Mouse (Mus musculus) c-Kit-positive CD71-negative TER-119-negative erythroid progenitor cells, embryonic 14.5 days (primary cell): ENCODE data around the gene Mpped1.

Experiments used
- DNase-seq: peaks from one replicate; pipeline ENCODE4 v3.0.0-alpha.2; 2013; ENCODE audit warnings: low read depth

The Mpped1 gene

DNA sequence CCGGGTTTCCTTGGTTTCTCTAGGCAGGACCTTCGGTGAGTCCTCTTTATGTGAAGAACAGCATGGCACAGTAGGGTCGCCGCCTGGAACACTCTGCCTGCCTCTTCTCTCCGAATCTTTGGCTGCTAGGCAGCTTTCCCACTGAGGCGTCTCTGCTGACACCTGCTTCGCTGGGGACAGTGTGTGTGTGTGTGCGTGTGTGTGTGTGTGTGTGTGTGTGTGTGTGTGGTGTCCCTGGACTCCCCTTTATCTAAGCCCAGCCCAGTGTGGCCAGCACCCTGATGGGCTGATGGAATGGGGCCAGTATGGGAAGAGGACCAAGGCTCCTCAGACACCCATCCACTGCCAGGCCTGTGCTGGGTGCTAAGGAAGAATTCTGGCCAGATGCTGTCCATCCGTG, 9.8 kb downstream of the Mpped1 start:
- no peak for DNase-seq

DNA sequence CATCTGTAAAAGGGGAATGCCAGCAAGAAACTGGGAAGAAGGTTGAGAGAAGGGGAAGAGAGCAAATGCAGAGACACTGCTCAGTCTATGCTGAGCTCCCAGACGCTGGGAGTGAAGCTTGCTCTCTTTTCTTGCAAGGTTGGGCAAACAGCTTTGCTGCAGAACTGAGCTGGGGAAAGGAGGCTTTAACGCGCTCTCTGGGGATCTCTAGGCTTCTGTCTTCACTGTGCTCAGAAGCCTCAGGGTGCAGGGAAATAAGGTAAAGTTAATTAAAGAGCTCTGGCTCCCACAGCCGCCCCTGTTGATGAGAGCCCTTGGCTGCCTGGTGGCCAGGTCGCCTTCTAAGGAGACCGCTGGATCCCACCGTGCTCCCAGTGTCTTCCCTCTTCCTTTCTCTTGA, 17.7 kb downstream of the Mpped1 start:
- no peak for DNase-seq

DNA sequence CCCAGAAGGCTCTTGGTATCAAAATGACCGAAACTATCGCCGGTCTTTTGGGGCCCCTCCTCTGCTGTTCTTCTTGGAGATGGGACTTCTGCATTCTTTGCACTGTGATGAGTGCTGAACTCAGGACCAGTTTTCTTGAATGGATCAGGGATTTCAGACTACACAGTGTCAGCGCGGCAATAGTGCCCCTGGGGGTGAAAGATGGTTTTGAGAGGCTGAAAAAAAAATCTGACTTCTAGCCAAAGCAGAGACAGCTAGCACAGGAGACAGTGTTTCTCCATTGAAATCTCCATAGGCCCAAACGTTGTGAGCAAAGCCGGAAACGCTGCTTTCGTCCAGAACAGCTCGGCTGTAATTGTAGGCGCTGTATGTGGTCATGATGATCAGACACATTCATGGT, 19.7 kb downstream of the Mpped1 start:
- DNase-seq: no peak

DNA sequence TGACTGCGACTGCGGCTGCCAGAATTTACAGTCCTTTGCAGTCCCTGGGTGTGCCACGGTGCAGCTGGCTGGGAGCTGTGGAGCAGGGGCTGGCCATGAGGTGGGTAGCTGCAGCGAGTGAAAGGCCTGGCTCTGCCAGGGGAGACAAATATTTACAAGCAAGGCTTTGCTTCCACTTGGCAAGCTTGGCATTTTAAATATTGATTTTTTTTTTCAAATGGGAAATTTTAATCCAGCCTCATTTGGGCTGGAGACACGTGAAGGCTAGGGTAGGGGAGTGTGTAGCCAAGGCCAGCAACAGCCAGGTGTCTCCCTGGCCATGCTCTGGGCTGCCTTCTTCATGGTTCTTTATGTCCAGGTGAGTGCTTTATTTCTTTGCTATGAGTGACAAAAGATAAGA, 21.7 kb downstream of the Mpped1 start:
- DNase-seq: no peak

DNA sequence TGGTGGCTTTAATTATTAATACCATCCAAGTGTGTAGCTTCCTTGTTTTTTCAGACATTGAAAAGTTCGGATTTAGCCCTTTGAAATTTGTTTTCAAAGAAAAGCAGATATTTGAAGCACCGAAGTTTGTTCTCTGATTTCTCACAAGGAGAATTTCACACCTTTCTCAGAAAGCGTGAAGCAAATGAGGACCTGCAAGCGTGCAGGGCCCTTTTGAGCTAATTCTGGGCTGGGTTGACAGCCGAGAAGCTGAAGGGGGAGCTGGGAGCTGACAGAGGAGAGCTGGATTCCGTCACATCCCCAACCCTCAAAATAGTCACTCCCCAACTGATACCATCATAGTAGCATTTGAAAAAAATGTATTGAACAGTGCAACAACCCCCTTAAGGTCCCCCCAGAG, 34.8 kb downstream of the Mpped1 start:
- DNase-seq: no peak

DNA sequence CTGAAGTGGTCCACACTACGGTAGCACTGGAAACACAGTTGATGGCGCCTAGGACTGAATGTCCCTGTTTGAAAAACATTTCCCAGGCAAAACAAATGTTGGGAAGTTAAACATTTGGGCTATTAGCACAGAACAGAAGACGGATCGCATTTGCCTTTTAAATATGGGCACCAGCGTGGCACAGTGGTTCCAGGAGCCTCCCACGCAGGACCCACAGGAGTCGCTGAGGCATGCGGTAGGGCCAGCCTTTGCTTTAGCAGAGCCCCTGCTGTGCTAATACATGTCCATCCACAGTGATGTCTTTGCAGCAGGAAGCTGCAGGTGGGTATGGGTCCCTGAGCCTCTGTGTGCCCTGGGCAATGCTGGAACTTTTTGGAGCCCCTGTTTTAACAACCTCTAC, 48.7 kb downstream of the Mpped1 start:
- DNase-seq: no peak

DNA sequence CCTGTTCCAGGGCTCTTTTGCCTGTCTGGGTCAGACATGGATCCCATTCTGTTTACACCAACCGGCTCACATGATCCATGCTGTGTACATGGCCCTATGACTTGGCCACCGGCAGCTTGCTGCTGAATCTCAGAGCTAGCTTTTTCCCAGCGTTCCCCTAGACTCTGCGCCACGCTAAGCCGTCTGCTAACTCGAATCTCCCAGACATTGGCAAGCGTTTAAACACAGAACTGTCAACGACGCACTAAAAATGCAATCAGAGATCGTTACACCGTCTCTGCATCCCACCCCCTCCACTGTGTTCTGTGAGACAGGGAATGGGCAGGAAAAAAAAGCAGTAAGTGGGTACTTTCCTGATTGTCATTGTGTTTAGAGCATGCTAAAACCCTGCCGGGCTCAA, 50.0 kb downstream of the Mpped1 start:
- DNase-seq: no peak

DNA sequence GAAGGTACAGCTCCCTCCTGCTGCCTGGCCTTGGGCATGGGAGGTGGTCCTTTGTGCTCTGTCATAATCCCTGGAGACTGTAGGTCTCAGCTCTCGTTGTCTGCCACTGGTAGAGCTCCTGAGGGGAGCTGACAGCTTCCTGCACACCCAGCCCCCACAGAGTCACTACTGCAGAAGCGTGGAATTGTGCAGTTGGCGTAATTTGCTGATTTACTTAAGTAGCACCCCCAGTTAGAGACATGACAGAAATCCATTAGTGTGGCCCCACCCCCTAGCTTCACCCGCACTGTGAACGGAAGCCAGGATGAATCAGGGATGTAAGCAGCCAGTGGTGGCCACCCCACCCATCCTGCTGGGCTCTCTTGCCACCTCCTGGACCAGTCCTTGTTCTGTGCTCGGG, 53.0 kb downstream of the Mpped1 start:
- no peak for DNase-seq

DNA sequence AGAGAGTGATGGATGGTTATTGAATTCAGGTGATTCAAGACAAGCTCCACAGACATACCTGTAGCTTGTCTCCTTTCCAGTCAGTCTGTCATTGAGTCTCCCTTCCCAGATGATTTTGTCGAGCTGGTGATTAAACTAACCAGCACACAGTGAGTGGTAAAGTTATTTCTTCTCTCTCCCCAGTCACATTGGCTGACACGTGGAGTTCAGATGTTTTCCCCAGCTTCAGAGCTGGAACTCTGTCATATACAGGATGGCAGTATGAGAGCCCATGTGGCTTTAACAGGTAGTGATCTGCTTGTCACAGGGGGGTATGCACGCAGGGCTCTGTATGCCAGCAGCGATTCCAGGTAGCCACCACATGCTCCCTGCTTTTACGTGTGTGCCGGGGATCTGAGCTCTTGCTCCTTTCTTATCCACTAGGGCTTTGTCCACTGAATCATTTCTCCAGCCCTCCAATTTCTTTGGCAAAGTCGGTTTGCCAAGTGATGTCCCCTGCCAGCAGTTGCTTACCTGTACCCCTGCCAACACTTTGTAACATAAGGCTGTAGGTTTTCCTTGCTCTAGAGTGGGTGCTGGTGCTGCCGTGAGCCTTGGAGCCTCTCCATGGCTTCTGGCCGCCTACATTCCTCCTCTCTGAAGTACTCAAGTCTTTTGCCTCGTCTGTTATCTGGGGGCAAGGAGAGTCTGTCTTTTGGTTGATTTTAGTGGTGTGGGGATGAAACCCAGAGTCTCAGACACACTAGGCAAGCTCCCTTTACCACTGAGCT, 61.9 kb downstream of the Mpped1 start:
- no peak for DNase-seq

DNA sequence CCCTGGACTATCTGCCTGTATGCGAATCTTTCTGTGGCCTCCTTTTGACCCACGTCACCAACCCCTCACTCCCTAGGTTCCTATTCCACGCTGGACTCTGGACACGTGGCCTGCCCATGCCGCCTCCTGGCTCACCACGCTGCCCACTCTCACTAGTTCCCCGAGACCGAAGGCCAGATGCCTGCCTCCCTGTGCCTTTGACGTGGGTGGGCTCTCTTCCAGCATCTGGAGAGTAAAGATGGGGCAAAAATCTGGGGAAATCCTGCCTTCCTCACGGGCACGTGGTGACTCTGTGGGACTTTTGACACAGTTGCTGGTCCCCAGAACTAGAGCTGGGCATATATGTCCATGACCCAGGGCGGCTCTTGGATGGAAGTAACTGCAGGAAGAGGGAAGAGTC, 63.2 kb downstream of the Mpped1 start:
- no peak for DNase-seq

DNA sequence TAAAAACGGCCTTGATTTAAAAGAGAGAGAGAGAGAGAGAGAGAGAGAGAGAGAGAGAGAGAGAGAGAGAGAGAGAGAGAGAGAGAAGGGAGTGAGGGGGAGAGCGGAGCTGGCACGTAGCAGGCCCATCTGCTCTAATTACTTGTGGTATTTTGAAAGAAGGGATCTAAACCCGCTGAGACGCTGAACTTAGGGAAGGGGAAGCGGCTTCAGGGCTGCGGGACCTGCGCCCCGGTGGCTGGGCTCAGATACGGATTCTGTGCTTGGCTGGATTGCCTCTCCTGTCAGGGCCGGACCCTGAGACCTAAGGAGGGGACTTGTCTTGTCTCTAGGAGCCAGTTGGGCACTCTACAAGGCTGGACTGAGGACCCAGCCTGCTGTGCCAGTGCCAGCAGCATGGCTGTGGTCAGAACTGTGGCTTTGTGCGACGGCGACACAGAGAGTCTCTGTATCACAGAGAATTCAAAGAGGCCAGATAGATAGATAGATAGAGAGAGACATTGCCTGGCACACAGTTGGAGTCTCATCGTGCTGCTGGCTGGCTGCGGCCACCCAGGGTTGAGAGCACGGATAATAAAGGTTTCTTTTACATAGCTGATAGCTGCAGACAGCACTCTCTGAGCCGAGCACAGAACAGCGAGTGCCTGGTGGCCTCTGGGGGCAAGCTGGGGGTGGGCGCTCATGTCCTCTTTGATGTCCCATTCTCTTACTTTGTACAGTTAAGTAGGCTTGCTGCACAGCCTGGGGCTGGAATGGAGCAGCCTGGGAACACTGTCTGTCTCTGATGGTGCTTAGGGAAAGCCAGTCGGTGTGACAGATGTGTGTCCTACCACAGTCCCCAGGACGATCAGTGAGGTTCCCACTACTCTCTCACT, 63.9 kb downstream of the Mpped1 start:
- DNase-seq: no peak

DNA sequence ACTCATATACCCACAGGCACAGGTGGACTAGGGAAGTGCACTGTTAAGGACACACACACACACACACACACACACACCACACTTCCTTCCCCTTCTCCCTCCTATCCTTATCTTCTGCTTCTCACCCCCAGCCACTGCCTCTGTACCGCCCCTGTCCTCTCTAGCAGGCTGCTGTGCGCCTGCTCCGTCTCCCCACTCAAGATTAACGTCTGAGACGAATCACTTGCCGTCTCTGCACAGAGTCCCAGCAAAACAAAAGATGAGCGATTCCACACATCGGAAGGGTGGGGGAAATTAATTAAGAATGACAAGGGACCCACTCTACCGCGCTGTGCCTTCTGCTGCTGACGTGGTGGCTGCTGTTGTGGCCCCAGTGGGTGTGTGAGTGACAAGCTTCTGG, 66.5 kb downstream of the Mpped1 start:
- DNase-seq: no peak

DNA sequence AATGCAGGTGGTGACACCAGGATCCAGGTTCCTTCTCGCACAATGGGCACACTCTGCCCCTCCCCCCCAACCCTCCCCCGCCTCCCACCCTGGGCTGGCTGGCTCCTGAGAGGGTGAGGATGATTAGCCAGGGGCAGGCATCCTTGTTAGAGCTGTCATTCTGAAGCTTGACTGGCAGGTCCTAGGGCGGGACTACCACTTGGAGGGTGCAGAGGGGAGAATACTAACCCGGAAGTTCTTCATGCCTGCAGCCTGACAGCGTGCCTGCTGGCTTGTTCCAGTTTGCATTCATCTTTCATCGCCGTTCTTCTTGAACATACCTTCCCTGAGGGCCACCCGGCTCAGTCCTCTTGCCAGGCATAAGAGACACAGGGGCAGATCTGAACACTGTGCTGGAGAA, 67.3 kb downstream of the Mpped1 start:
- no peak for DNase-seq

DNA sequence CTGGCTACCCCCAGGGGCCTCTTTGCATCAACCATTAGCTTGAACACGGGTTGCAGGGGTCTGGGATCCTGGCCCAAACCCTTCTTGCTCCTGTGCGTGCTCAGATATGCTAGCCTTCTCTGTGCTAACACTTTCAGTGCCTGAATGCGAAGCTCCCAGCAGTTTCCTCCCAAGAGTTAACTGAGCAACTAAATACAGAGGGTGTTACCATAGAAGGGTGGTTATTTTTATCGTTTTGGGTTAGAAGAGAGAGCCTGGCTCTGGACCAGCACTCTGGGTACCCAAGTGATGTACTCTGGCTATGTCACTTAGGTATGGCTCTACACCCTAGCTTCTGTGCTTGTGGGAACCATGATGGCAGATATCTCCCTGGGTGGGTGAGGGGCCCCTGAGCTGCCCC, 68.2 kb downstream of the Mpped1 start:
- no peak for DNase-seq

DNA sequence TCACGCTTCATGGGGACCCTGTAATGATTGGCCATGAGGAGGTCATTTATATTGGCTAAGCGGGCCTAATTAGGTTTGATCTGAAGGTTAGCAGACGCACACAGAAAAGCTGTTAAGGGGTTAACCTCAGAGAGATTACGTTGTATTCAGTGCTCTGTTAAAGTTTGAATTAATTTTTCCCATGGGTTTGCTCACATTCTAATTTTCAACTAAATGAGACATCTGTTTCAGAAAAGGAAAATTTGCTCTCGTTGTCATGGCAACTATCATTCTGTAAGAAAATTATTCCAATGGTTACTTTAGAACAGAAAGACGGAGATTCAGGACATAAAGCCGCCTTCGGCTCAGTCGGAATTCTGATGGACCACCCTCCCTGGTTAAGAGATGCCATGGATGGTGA, 68.9 kb downstream of the Mpped1 start:
- no peak for DNase-seq

DNA sequence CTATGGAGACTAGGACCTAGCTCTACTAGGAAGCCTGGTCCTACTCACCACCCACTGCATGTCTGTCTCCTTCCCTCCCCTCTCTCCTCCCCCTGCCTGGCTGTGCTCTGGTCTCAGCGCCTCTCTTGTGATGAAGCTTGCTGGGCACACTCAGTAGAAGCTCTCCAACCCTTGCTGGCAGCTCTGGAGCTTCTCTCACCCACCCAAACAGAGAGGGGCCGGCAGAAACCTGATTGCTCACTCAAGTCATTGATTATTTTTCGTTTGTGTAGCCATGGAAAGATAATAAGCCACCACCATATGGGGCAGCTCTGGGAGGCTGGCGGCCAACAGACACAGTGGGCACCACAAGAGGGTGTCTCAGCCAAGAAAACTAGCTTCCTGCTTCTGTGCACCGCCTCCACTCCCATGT, 74.1 kb downstream of the Mpped1 start:
- DNase-seq: no peak

DNA sequence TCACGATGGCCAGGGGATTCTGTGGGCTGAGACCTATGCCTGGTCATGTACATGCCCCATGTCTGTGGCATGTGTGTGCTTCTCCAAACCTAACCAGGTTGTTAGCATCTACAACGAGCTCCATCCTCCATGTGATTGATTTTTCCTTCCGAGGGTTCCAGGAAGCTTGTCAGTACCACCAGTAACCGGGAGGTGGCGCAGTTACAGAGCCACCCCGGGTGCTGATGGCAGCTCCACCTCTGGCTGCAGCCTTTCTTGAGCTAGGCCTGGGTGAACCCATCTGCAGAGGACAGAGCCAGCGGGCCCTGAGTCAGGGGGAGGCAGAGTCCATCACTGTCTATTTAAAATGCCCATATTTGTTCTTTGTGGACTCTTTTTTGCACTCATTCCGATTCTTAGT, 77.9 kb downstream of the Mpped1 start:
- no peak for DNase-seq

DNA sequence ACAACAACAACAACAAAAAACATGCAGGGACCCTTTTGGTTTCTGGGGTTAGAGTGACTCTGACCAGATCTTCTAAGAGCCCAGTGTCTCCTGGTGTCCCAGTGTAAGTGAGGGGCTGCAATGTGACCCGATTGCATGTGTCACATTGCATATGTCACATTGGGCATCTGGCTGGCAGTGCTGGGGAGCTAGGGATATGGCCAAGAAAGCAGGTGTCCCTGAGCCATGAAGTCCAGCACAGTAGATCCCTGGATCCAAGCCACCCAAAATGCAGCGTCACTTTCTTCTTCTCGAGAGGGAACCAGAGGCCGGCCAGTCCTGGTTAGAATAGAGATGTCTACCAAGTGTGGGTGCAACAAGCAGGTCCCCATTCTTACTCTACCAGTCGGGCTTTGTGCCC, 86.4 kb downstream of the Mpped1 start:
- no peak for DNase-seq

DNA sequence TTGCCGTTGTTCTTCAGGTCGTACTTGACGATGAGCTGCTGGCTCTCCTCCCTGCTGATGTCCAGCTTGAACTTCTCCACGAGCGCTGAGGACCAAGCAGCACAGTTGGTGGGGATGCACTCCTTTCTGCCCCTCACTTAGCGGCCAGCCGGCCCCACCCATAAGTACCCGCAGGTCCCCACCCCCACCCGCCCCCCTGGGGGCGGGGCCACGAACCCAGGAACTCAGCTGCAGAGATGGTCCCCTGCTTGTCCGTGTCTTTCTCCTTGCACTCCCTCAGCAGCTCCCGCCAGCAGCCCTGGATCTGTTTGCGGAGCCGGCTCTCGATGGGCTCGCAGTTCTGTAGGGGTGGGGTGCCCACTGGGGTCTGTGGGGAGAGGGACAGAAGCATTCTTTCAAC, 91.7 kb downstream of the Mpped1 start:
- no peak for DNase-seq

DNA sequence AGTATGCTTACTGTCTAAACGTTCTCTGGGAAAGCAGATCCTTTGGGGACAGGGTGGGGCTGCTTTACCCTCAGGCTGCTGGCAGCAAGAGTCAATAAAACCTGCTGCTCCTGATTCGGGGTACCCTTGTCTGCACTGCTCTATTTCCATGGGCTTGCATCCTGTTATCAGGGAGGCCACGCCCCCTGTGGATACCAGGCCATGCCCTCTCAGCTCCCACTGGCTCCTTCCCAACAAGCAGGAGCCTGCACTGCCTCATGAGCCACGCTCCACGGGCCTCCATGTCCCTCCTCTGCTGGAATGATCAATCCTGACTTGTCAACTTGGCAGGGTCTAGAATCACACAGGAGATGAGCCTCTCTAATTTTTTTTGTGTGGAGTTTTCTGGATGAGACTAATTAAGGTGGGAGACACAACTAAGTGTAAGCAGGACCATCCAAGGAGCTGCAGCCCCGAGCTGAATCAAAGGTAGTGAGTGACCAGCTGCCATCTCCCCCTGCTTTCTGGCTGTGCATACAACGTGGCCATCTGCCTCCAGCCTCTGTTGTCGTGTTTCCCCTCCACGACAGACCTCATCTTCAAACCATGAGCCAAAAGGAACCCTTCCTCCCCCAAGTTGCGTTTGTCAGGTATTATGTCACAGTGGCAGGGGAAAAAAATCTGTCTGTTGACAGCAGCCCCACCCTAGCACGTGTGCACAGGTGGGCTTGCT, 98.0 kb downstream of the Mpped1 start:
- DNase-seq: no peak

DNA sequence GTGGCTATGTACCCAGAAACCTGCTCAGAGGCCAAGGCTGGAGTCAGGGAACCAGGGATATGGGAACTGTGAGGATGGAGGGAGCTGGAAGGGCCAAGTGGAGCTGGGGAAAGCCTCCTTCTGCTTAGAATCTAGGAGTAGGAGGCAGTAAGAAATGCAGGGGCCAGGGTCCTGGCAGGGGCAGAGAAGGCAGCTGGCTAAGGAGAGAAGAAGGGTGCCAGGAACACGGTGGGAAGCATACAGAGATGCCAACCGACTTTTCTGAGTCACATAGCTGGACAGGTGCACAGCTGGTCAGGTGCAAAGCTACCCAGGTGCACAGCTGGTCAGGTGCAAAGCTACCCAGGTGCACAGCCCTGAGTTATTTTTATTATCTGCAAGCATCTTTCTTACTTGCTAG, 98.6 kb downstream of the Mpped1 start:
- no peak for DNase-seq

DNA sequence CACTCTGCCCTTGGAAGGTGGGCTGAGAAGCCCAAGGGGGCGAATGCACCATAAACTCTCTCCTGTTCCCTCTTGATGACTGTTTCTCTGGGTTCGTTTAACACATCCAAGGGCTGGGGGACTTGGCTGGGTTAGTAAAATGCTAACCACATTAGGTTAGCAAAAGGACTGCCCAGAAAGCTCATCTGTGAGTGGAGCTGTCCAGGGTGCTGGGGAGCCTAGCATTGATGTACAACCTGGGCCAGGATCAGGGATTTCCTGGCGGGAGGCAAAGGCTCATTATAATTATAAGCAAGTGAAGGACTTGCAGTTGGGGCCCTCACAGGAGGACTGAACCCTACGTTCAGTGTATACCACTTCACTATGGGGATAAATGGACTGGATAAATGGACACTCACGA, 100.6 kb downstream of the Mpped1 start:
- no peak for DNase-seq

DNA sequence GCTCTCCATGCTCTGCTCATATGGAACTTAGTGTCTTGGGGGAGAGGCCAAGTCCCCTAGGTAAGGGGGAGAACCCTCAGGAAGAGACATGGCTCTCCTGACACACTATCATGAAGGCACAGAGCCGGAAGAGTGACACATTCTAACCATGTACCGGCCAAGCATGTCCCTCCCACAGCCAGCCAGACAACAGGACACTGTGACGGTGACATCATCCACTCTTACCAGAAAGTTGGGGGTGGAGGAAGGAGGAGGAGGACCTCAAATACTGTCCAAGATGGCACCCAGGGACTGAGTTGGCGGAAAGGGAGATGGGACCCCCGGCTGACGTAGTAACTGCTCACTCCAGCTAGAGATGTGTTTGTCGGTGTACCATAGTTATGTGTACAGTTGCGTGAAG, 104.6 kb downstream of the Mpped1 start:
- no peak for DNase-seq
